Mouse (Mus musculus) colon, adult 2 months (tissue): Measurements from ENCODE around the gene AI182371. TPM values are rescaled to one million over a fixed set of nuclear protein-coding genes. Genes with fewer than 3 reads are reported as not detected.

ENCODE experiments used
- polyA plus RNA-seq: library from polyadenylated mRNA; depleted of rRNA; stranded (reverse); fragments of >200 nt; gene quantifications from 2 replicates; pipeline ENCODE4 v1.2.3, GENCODE M21; 2012; rRNA removed

AI182371 gene
- polyA plus RNA-seq: 0.26 TPM in 1 of 2 replicates, not detected in the other

DNA sequence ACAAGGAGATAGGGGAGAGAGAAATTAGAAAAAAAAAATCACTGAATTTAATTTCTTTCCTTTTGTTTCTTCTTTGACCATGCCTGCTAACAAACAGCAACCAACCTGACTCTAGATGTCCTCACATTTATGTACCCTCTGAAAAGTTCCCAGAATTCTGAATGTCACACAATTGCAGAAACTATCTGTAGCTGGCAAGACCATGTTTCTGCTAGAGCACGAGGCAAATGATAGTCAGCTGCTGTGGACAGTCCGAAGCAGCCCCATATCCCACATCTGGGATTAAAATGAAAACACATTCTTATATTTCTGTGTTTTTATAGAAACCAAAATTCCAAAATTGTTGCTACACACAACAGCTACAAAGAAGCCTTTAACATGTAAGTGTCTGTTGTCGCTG, at the start of gene AI182371:
Gene AI182371 (minus strand): TSS at position 101 of the 400 bp plus-strand sequence.

DNA sequence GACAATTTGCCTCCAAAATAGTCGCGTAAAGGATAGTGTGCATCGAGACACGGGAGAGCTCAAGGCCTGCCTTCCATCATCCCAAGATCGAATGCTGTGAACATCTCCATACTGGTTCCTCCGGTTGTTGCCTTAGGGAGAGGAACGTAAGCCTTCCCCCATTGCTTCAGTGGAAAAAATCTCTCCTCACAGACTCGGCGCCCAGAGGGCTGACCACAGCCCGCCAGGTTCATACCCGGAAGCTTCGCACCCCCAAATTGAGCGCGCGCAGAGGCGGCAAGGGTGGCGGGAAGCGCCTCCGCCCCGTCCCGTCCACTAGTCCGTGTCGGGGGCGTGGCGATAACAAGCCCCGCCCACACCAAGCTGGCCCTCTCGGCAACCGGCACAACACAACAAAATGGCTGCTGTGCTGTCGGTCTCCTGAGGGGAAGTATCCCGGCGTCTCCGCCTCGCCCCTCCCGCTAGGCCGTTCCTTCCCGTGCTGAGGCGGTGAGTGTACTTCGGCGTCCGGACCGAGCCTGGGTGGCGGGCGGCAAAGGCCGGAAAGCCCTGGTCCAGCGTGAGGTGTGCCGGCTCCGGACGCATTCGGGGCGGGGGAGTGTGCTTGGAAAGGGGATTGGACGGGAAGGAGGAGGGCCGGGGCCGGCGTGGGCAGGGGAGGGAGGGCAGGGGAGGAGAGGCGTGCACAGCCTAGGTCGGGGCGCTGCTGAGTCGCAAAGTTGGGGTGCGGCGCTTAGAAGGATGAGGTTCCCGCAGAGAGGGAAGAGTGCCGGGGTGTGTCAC, 8.0 kb upstream of the AI182371 start, which contains the start of gene Cntrl:
Gene Cntrl (plus strand): TSS at position 352 of the 783 bp plus-strand sequence.

DNA sequence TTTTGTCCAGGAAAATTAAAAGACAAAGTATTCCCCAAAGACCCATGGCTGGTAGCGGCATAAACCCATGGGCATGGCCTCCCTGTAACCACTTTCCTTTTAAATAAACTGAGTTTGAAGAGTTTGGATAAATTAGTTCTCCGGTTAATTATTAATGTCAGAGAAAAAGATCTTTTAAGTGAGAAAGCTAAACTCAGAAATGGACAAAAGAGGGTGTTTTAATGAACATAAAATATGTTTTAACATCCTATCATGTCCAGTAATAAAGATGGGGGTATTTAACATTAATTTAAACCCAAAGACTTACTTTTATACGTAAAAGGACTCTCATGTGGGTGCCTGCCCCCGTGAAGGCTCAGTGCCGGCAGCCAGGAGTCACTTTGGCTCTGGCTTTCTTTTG, 40.0 kb downstream of the AI182371 start, which contains the start of gene Hc:
Gene Hc (minus strand): TSS at position 101 of the 400 bp plus-strand sequence.

Other genes starting within 250 kb of the AI182371 start
- 352 and 512 TPM in 2 replicates for gene Cutal, start 227.1 kb downstream of the AI182371 start, polyA plus RNA-seq
- gene Psmd5, start 226.6 kb downstream of the AI182371 start, polyA plus RNA-seq: 8.3 and 8.9 TPM in 2 replicates
- 2.3 and 2.6 TPM in 2 replicates for gene Phf19, start 187.5 kb downstream of the AI182371 start, polyA plus RNA-seq
- 23.0 and 23.6 TPM in 2 replicates for gene Traf1, start 139.8 kb downstream of the AI182371 start, polyA plus RNA-seq
- 0.42 and 0.43 TPM in 2 replicates for gene Hc, start 40.1 kb downstream of the AI182371 start, polyA plus RNA-seq
- gene Cntrl, start 7.9 kb upstream of the AI182371 start, polyA plus RNA-seq: 8.0 and 10.0 TPM in 2 replicates
- gene Rab14, start 99.6 kb upstream of the AI182371 start, polyA plus RNA-seq: 124 and 595 TPM in 2 replicates
- gene Gsn, start 154.8 kb upstream of the AI182371 start, polyA plus RNA-seq: 866 and 937 TPM in 2 replicates
- 34.2 and 43.5 TPM in 2 replicates for gene Stom, start 235.4 kb upstream of the AI182371 start, polyA plus RNA-seq